Mouse (Mus musculus): ENCODE data around the gene 1700029J07Rik. TPM values are rescaled to one million over a fixed set of nuclear protein-coding genes. Genes with fewer than 3 reads are reported as not detected.

1700029J07Rik gene
- polyA plus RNA-seq (2015; fragmentation: Illumina TruSeq; extraction: RNeasy Lipid Tissue Mini Kit (QIAGEN cat#74804); ENCODE audit: low read depth, low replicate concordance): 5.0 TPM

GRCm38 (mm10) chr8:45975126-45975836 lies at the start of gene 1700029J07Rik, which contains the start of gene Ufsp2:
1700029J07Rik (minus strand) TSS chr8:45975252.
Ufsp2 (plus strand) TSS chr8:45975528.

GRCm38 (mm10) chr8:46005596-46005995 lies 30.5 kb upstream of the 1700029J07Rik start, which contains the start of gene Ankrd37:
Ankrd37 (minus strand) TSS chr8:46005707.

GRCm38 (mm10) chr8:45999138-45999783 lies 24.2 kb upstream of the 1700029J07Rik start, which contains the start of gene Lrp2bp:
Lrp2bp (plus strand) TSS chr8:45999303.

GRCm38 (mm10) chr8:45934582-45935014 lies 40.5 kb downstream of the 1700029J07Rik start, which contains the start of gene Ccdc110:
Ccdc110 (plus strand) TSS chr8:45934619.

Other genes starting within 250 kb of the 1700029J07Rik start
- 2.5 TPM for gene Pdlim3, start 89.8 kb downstream of the 1700029J07Rik start, polyA plus RNA-seq (2015; fragmentation: Illumina TruSeq; extraction: RNeasy Lipid Tissue Mini Kit (QIAGEN cat#74804); ENCODE audit: low read depth, low replicate concordance)
- gene Ccdc110, start 40.6 kb downstream of the 1700029J07Rik start, polyA plus RNA-seq (2015; fragmentation: Illumina TruSeq; extraction: RNeasy Lipid Tissue Mini Kit (QIAGEN cat#74804); ENCODE audit: low read depth, low replicate concordance): 0.54 TPM
- 73.3 TPM for gene Ufsp2, start 276 bp upstream of the 1700029J07Rik start, polyA plus RNA-seq (2015; fragmentation: Illumina TruSeq; extraction: RNeasy Lipid Tissue Mini Kit (QIAGEN cat#74804); ENCODE audit: low read depth, low replicate concordance)
- gene Lrp2bp, start 24.1 kb upstream of the 1700029J07Rik start, polyA plus RNA-seq (2015; fragmentation: Illumina TruSeq; extraction: RNeasy Lipid Tissue Mini Kit (QIAGEN cat#74804); ENCODE audit: low read depth, low replicate concordance): 0.62 TPM
- 15.1 TPM for gene Ankrd37, start 30.5 kb upstream of the 1700029J07Rik start, polyA plus RNA-seq (2015; fragmentation: Illumina TruSeq; extraction: RNeasy Lipid Tissue Mini Kit (QIAGEN cat#74804); ENCODE audit: low read depth, low replicate concordance)
- 22.0 TPM for gene Cfap97, start 176.5 kb upstream of the 1700029J07Rik start, polyA plus RNA-seq (2015; fragmentation: Illumina TruSeq; extraction: RNeasy Lipid Tissue Mini Kit (QIAGEN cat#74804); ENCODE audit: low read depth, low replicate concordance)
- gene Snx25, start 176.9 kb upstream of the 1700029J07Rik start, polyA plus RNA-seq (2015; fragmentation: Illumina TruSeq; extraction: RNeasy Lipid Tissue Mini Kit (QIAGEN cat#74804); ENCODE audit: low read depth, low replicate concordance): 44.0 TPM
- gene Slc25a4, start 236.0 kb upstream of the 1700029J07Rik start, polyA plus RNA-seq (2015; fragmentation: Illumina TruSeq; extraction: RNeasy Lipid Tissue Mini Kit (QIAGEN cat#74804); ENCODE audit: low read depth, low replicate concordance): 861 TPM

All from brain, adult 10 weeks (tissue).